Mouse (Mus musculus) MEL (cell line): ENCODE data around the gene Insyn1. TPM values are rescaled to one million over a fixed set of nuclear protein-coding genes. Genes with fewer than 3 reads are reported as not detected.

Source experiments
- DNase-seq: peaks from one replicate; pipeline ENCODE4 v3.0.0; 2011; ENCODE audit warnings: low read depth, low spot score
- H3K27ac ChIP-seq: 2 replicates; pipeline ENCODE4 v1.5.1; 2012; ENCODE audit warnings: low read depth, mild to moderate bottlenecking, control low read depth, low read length, moderate library complexity; ENCODE audit not compliant: control insufficient read depth
- H3K27me3 ChIP-seq, 2 experiments: fragments of 150-350 bp in 1 of 2; sonication (generic) in 1 of 2; 2 replicates each; pipeline ENCODE4 v1.6.1; 2012; ENCODE audit warnings: low read length in 2 of 2, mild to moderate bottlenecking in 2 of 2, improper control_type of control experiment in 1 of 2, moderate library complexity in 1 of 2; ENCODE audit not compliant: insufficient read depth in 2 of 2, control insufficient read depth in 1 of 2
- H3K36me3 ChIP-seq, 2 experiments: 2 replicates each; pipeline ENCODE4 v1.6.1; 2012 to 2014; ENCODE audit warnings: low read length in 2 of 2, improper control_type of control experiment in 1 of 2, inconsistent platforms in 1 of 2, mild to moderate bottlenecking in 1 of 2; ENCODE audit not compliant: insufficient read depth in 2 of 2, control insufficient read depth in 1 of 2
- H3K4me1 ChIP-seq, 2 experiments: fragments of 150-350 bp in 1 of 2; sonication (generic) in 1 of 2; 2 replicates each; pipeline ENCODE4 v1.6.1; 2012; ENCODE audit warnings: low read length in 2 of 2, improper control_type of control experiment in 1 of 2, mild to moderate bottlenecking in 1 of 2; ENCODE audit not compliant: insufficient read depth in 2 of 2, control insufficient read depth in 1 of 2
- H3K4me3 ChIP-seq, 2 experiments: fragments of 150-350 bp in 1 of 2; sonication (generic) in 1 of 2; 2 replicates each; pipeline ENCODE4 v1.5.1; 2012; ENCODE audit warnings: low read depth in 2 of 2, low read length in 2 of 2, mild to moderate bottlenecking in 2 of 2, moderate library complexity in 2 of 2, control low read depth in 1 of 2, improper control_type of control experiment in 1 of 2; ENCODE audit not compliant: control insufficient read depth in 1 of 2, insufficient read depth in 1 of 2
- H3K79me2 ChIP-seq: 2 replicates; pipeline ENCODE4 v1.6.1; 2012; ENCODE audit warnings: mild to moderate bottlenecking, low read length, moderate library complexity; ENCODE audit not compliant: control insufficient read depth, poor library complexity, insufficient read depth
- H3K9ac ChIP-seq: 2 replicates; pipeline ENCODE4 v1.6.1; 2012; ENCODE audit warnings: low read depth, mild to moderate bottlenecking, control low read depth, low read length, moderate library complexity; ENCODE audit not compliant: control insufficient read depth, poor library complexity, severe bottlenecking
- H3K9me3 ChIP-seq: fragments of 150-350 bp; sonication (generic); replicated peaks from 2 replicates; pipeline ENCODE4 v1.6.1; 2012; ENCODE audit warnings: mild to moderate bottlenecking, low read length, improper control_type of control experiment, moderate library complexity; ENCODE audit not compliant: insufficient read depth
- CHD2 ChIP-seq: IDR thresholded peaks from 2 replicates; pipeline ENCODE4 v1.6.1; 2011; ENCODE audit warnings: low read length, improper control_type of control experiment
- CTCF ChIP-seq, 3 experiments: IDR thresholded peaks in 2 of 3; conservative IDR thresholded peaks in 1 of 3; 2 replicates each; pipeline ENCODE4 v1.5.1; 2011 to 2012; ENCODE audit warnings: low read length in 3 of 3, low read depth in 2 of 3, mild to moderate bottlenecking in 2 of 3, improper control_type of control experiment in 1 of 3, inconsistent platforms in 1 of 3, mixed read lengths in 1 of 3, moderate library complexity in 1 of 3; ENCODE audit not compliant: control insufficient read depth in 1 of 3, insufficient read depth in 1 of 3, poor library complexity in 1 of 3, severe bottlenecking in 1 of 3
- EP300 ChIP-seq, 2 experiments: IDR thresholded peaks; 2 replicates each; pipeline ENCODE4 v1.6.1; 2011; ENCODE audit warnings: improper control_type of control experiment in 2 of 2, low read length in 2 of 2, low read depth in 1 of 2, mild to moderate bottlenecking in 1 of 2
- ETS1 ChIP-seq: IDR thresholded peaks from 2 replicates; pipeline ENCODE4 v1.6.1; 2012; ENCODE audit warnings: low read depth, mild to moderate bottlenecking, inconsistent platforms, low read length, improper control_type of control experiment, moderate library complexity
- GATA1 ChIP-seq: IDR thresholded peaks from 2 replicates; pipeline ENCODE4 v1.6.1; 2011; ENCODE audit warnings: low read depth, low read length, improper control_type of control experiment
- JUND ChIP-seq: IDR thresholded peaks from 2 replicates; pipeline ENCODE4 v1.6.1; 2011; ENCODE audit warnings: low read depth, mild to moderate bottlenecking, improper control_type of control experiment, low read length
- MAFK ChIP-seq: IDR thresholded peaks from 2 replicates; pipeline ENCODE4 v1.6.1; 2011; ENCODE audit warnings: low read depth, mild to moderate bottlenecking, low read length, improper control_type of control experiment, borderline replicate concordance
- MAZ ChIP-seq: IDR thresholded peaks from 2 replicates; pipeline ENCODE4 v1.6.1; 2012; ENCODE audit warnings: low read depth, mild to moderate bottlenecking, inconsistent platforms, low read length, improper control_type of control experiment
- MEF2A ChIP-seq: IDR thresholded peaks from 2 replicates; pipeline ENCODE4 v1.6.1; 2014; ENCODE audit warnings: low read depth, mild to moderate bottlenecking, inconsistent platforms, low read length, improper control_type of control experiment; ENCODE audit not compliant: poor library complexity, insufficient replicate concordance, severe bottlenecking; ENCODE audit errors: extremely low read depth
- MYB ChIP-seq: IDR thresholded peaks from 2 replicates; pipeline ENCODE4 v1.6.1; 2011; ENCODE audit warnings: mild to moderate bottlenecking, low read depth, low read length, improper control_type of control experiment
- MYC ChIP-seq: IDR thresholded peaks from 2 replicates; pipeline ENCODE4 v1.6.1; 2011; ENCODE audit warnings: low read depth, mild to moderate bottlenecking, low read length, improper control_type of control experiment, moderate library complexity
- NELFE ChIP-seq: IDR thresholded peaks from 2 replicates; pipeline ENCODE4 v1.6.1; 2011; ENCODE audit warnings: low read depth, low read length, improper control_type of control experiment
- NRF1 ChIP-seq: IDR thresholded peaks from 2 replicates; pipeline ENCODE4 v1.6.1; 2014; ENCODE audit warnings: low read depth, mild to moderate bottlenecking, inconsistent platforms, low read length, improper control_type of control experiment, moderate library complexity; ENCODE audit not compliant: poor library complexity, insufficient read depth, severe bottlenecking
- POLR2A ChIP-seq, 2 experiments: IDR thresholded peaks; 2 replicates each; pipeline ENCODE4 v1.6.1; 2011 to 2012; ENCODE audit warnings: low read length in 2 of 2, mild to moderate bottlenecking in 2 of 2, control low read depth in 1 of 2, improper control_type of control experiment in 1 of 2, low read depth in 1 of 2, moderate library complexity in 1 of 2; ENCODE audit not compliant: control insufficient read depth in 1 of 2, insufficient read depth in 1 of 2, poor library complexity in 1 of 2
- POLR2AphosphoS2 ChIP-seq: IDR thresholded peaks from 2 replicates; pipeline ENCODE4 v1.6.1; 2011; ENCODE audit warnings: low read length, improper control_type of control experiment
- RAD21 ChIP-seq: IDR thresholded peaks from 2 replicates; pipeline ENCODE4 v1.6.1; 2011; ENCODE audit warnings: mild to moderate bottlenecking, low read depth, low read length, improper control_type of control experiment
- RCOR1 ChIP-seq: IDR thresholded peaks from 2 replicates; pipeline ENCODE4 v1.6.1; 2012; ENCODE audit warnings: low read depth, mild to moderate bottlenecking, inconsistent platforms, low read length, improper control_type of control experiment
- SIN3A ChIP-seq: IDR thresholded peaks from 2 replicates; pipeline ENCODE4 v1.6.1; 2012; ENCODE audit warnings: low read length, improper control_type of control experiment, inconsistent platforms
- SMC3 ChIP-seq: IDR thresholded peaks from 2 replicates; pipeline ENCODE4 v1.6.1; 2011; ENCODE audit warnings: low read depth, low read length, improper control_type of control experiment
- TBP ChIP-seq: IDR thresholded peaks from 2 replicates; pipeline ENCODE4 v1.8.0; 2011; ENCODE audit warnings: low read depth, low read length, improper control_type of control experiment
- TCF12 ChIP-seq: IDR thresholded peaks from 2 replicates; pipeline ENCODE4 v1.6.1; 2014; ENCODE audit warnings: low read depth, mild to moderate bottlenecking, inconsistent platforms, low read length, improper control_type of control experiment, moderate library complexity
- UBTF ChIP-seq: IDR thresholded peaks from 2 replicates; pipeline ENCODE4 v1.6.1; 2012; ENCODE audit warnings: low read depth, mild to moderate bottlenecking, inconsistent platforms, low read length, improper control_type of control experiment, moderate library complexity, borderline replicate concordance; ENCODE audit not compliant: insufficient read depth
- ZC3H11A ChIP-seq: IDR thresholded peaks from 2 replicates; pipeline ENCODE4 v1.6.1; 2012; ENCODE audit warnings: low read depth, mild to moderate bottlenecking, inconsistent platforms, low read length, improper control_type of control experiment
- ZNF384 ChIP-seq: IDR thresholded peaks from 2 replicates; pipeline ENCODE4 v1.6.1; 2012; ENCODE audit warnings: low read depth, mild to moderate bottlenecking, inconsistent platforms, low read length, improper control_type of control experiment
- polyA plus RNA-seq, 2 experiments: library from polyadenylated mRNA; stranded (reverse) in 1 of 2; unstranded in 1 of 2; fragments of >175 nt in 1 of 2; fragments of >200 nt in 1 of 2; gene quantifications; 2 replicates each; pipeline versions ENCODE4 v1.2.1 to v1.2.4; 2012; ENCODE audit warnings: low replicate concordance in 2 of 2, low read depth in 1 of 2; ENCODE audit not compliant: insufficient read length in 2 of 2, insufficient read depth in 1 of 2, missing spikeins in 1 of 2
- total RNA-seq: library from RNA; depleted of rRNA; stranded (reverse); fragments of 300-350 nt; gene quantifications from 2 replicates; pipeline ENCODE4 v1.2.3, GENCODE M21; 2012

Gene Insyn1
- total and polyA plus RNA-seq, 3 experiments: not detected

DNA sequence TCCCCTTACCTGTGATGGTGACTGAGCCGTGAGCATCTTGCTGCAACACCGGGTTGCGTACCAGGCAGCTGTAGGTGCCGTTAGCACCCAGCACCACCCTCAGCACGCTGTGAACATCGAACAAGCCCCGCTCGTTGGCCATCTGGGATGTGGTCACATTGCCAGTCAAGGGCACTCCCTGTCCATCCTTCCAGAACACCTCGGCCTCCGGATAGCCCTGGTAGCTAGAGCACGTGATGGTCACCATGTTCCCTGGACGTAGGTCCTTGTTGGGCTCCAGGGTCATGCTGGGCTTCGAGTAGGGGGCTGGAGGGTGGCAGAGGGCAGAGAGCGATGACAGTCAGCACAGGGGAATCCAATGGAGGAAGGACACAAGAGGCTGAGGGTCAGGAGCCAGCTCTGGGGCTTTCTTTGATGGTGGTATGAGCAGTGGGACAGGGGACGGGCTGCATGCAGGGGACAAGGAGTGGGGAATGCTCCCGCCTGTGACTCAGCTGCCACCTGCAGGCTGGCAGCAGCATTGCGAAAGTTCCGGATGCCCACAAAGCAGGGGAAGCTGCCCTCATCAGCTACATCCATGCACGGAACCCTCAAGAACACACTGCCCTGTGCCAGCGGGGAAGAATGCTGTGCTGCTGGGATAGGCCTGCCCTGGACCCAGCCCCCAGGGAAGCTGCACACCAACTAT, 47.2 kb downstream of the Insyn1 start:
- H3K27me3 ChIP-seq: no peaks in the 10 kb centered on the region
- peak; percentile 46 for DNase-seq
- H3K4me3 ChIP-seq: no peak overlapping the region
- no peaks in the 10 kb centered on the region for H3K9me3 ChIP-seq
- no peak overlapping the region for H3K9ac ChIP-seq
- H3K79me2 ChIP-seq: no peaks in the 10 kb centered on the region
- peaks cover 3 to 23% of the 10 kb centered on the region in 2 experiments; a peak in 3 of 4 replicates for H3K4me1 ChIP-seq
- H3K36me3 ChIP-seq: peaks cover 0 to 3% of the 10 kb centered on the region in 2 experiments; a peak in 2 of 4 replicates
- peak; percentile 18; the same call in 1 of the 2 replicates for TF ChIP-seq RAD21
- TF ChIP-seq SIN3A: no peak
- TF ChIP-seq CTCF (IDR thresholded peaks at IDR 0.05 in 2 of 3, conservative IDR thresholded peaks at IDR 0.05 in 1 of 3; ENCODE audit: control insufficient read depth in 1 of 3, insufficient read depth in 1 of 3, low read depth in 2 of 3, low read length in 3 of 3, poor library complexity in 1 of 3, severe bottlenecking in 1 of 3): peak; percentile 49 to 56 (median 54)
- peak; percentile 39 for TF ChIP-seq SMC3
- no peak overlapping the region for H3K27ac ChIP-seq

DNA sequence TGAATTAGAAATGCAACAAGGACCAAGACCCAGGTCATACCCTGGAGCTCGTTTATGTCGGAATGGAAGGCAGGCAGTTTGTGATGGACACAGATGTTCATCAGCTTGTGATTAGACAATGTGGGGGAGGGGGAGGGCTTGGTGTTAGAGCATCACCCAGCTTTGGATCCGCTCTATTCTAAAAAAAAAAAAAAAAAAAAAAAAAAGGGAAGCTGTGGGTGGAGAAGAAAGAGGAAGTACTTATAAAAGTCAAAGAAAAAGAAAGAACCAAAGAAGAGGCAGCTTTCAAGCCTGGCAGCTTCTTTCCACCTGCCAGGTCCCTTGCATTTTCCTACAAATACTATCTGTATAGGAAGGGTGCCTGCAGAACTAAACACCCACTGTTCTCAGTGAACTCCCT, 49.4 kb downstream of the Insyn1 start:
- Histone ChIP-seq H3K36me3 (peaks cover 0 to 9% of the 10 kb centered on the region in 2 experiments; a peak in 2 of 4 replicates), H3K27me3 (no peaks in the 10 kb centered on the region), H3K9me3 (no peaks in the 10 kb centered on the region), H3K4me1 (peaks cover 6 to 30% of the 10 kb centered on the region in 2 experiments), H3K27ac (peak overlapping the region; percentile 50), H3K4me3 (no peak overlapping the region), H3K9ac (peak overlapping the region; percentile 18; the same call in 1 of the 2 replicates), H3K79me2 (no peaks in the 10 kb centered on the region)
- DNase-seq: peak; percentile 87
- TF ChIP-seq MAZ (no peak), NELFE (no peak), EP300 (IDR thresholded peaks at IDR 0.05; ENCODE audit: low read depth in 1 of 2, low read length in 2 of 2) (peak; percentile 54 to 87; a peak in 3 of 4 replicates), NRF1 (no peak), MEF2A (no peak), MAFK (no peak), UBTF (no peak), POLR2A (IDR thresholded peaks at IDR 0.05; ENCODE audit: control insufficient read depth in 1 of 2, insufficient read depth in 1 of 2, low read depth in 1 of 2, low read length in 2 of 2, poor library complexity in 1 of 2) (no peak), CTCF (IDR thresholded peaks at IDR 0.05 in 2 of 3, conservative IDR thresholded peaks at IDR 0.05 in 1 of 3; ENCODE audit: control insufficient read depth in 1 of 3, insufficient read depth in 1 of 3, low read depth in 2 of 3, low read length in 3 of 3, poor library complexity in 1 of 3, severe bottlenecking in 1 of 3) (no peak), ZNF384 (peak; percentile 98), MYB (no peak), POLR2AphosphoS2 (no peak), RAD21 (no peak), ETS1 (peak; percentile 58; the same call in 1 of the 2 replicates), MYC (no peak), TCF12 (peak; percentile 12; the same call in 1 of the 2 replicates), ZC3H11A (no peak), JUND (no peak), CHD2 (no peak; the same call in 1 of the 2 replicates), GATA1 (0 out of 2 replicates have a peak, but pooled peaks have one; percentile 25), TBP (0 out of 2 replicates have a peak, but pooled peaks have one; percentile 16), SIN3A (peak; percentile 37; the same call in 1 of the 2 replicates), RCOR1 (peak; percentile 62; the same call in 1 of the 2 replicates)
